Mouse (Mus musculus) splenic B cell, adult 2 months (primary cell): ENCODE data around the gene Apoa2.

ENCODE experiments used
- DNase-seq: peaks from one replicate; pipeline ENCODE4 v3.0.0-alpha.2; 2011; ENCODE audit warnings: low read depth, low spot score
- H3K27me3 ChIP-seq: 2 replicates; pipeline ENCODE4 v1.6.1; 2012; ENCODE audit warnings: mild to moderate bottlenecking, low read length, moderate library complexity, mixed read lengths; ENCODE audit not compliant: control insufficient read depth, poor library complexity, insufficient read depth, severe bottlenecking
- H3K36me3 ChIP-seq: 2 replicates; pipeline ENCODE4 v1.6.1; 2012; ENCODE audit warnings: mild to moderate bottlenecking, low read length, moderate library complexity, mixed read lengths; ENCODE audit not compliant: control insufficient read depth, poor library complexity, insufficient read depth, severe bottlenecking

Apoa2 gene

DNA sequence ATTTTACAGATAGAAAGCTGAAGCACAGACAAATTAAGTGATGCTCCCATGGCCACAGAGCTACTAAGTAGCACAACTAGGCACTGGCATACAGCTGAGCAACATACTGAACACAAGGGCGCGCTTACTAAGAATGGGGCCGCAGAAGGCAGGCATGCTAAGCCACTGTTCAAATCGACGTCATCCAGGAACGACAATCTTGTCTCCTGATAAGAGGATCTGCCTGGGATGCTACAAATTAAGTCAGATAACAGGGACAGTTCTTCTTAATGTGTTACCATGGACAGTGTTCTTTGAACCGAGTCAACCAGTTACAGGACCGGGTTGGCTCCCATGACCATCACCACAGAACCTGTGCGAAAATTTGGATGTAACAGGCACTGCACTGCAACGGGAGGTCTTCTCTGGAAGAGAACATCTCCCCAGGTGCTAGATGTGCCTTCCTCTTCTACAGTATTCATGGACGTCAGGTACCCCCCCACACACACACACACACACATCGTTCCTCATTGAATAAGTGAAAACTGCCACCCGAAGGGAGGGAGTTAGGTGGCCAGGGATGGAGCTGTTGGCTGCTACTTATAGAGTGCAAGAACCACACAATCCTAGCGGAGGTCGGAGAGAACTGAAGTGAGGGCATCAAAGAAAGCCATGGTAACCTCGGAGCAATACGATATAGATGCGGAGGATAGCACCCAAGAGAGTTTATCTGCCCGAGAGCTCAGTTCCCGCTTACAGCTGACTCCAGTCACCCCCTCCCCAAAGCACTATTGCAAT is 29.6 kb upstream of the Apoa2 start:
- DNase-seq: peak; percentile 19
- Histone ChIP-seq H3K27me3 (no peaks in the 10 kb centered on the region), H3K36me3 (no peaks in the 10 kb centered on the region)

DNA sequence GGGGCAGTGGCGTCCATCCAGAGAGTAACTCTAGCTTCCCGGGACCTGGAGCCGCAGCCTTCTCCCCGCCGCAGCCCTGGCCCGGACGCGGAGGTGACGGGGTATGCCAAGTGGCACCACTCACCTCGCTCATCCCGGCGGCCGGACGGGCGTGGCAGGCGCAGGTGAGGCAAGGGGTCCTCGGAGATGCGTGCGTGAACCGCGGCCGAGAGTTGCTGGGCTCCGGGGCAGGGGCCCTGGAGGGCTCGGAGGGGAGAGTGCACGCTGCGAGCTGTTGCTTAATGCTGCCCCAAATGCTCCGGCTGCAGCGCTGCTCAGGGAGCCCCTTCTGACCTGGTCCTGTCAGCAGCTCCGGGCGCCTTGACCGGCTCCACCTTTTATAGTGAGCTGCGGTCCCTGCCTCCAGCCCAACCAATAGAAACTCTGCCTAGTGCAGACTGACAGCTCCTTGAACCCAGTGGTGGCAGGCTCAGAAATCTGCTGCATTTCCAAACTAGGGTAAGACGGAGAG is 28.9 kb upstream of the Apoa2 start, which contains the start of gene Pcp4l1:
TSS of gene Pcp4l1 (minus strand) at position 382 of the 511 bp plus-strand sequence.
- peak; percentile 29 for DNase-seq
- Histone ChIP-seq H3K27me3 (no peaks in the 10 kb centered on the region), H3K36me3 (no peaks in the 10 kb centered on the region)

DNA sequence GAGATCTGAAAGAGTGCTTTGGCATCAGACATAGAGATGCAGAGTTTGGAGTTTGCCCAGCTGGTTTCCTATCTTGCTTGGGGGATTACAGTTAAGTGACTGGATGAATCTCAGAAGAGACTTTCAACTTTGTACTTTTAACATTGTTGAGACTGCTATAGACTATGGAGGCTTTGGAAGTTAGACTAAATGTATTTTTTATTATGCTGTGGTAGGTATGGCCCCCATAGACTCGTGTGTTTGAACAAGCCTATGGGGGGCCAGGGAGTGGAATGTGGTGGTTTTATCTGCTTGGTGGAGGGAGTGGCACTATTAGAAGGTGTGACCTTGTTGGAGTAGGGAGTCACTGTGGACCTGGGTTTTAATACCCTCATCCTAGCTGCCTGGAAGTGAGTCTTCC is 25.3 kb upstream of the Apoa2 start:
- H3K27me3 ChIP-seq: no peaks in the 10 kb centered on the region
- no peak for DNase-seq
- no peaks in the 10 kb centered on the region for H3K36me3 ChIP-seq

DNA sequence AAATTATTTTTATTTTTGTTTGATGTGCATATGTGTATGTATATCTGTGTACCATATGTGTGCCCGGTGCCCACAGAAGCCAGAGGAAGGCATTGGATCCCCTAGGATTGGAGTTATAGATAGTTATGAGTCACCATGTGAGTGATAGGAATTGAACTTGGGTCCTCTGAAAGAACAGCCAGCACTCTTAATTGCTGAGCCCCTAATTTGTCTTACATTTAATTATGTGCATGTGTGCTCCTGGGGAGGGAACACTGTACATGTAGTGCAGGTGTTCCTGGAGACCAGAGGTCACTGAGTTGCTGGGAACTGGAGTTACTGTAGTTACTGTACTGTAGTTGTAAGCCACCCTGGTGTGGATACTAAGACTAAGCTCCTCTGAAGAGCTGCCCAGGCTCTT is 24.1 kb upstream of the Apoa2 start:
- H3K27me3 ChIP-seq: no peaks in the 10 kb centered on the region
- H3K36me3 ChIP-seq: no peaks in the 10 kb centered on the region
- no peak for DNase-seq

DNA sequence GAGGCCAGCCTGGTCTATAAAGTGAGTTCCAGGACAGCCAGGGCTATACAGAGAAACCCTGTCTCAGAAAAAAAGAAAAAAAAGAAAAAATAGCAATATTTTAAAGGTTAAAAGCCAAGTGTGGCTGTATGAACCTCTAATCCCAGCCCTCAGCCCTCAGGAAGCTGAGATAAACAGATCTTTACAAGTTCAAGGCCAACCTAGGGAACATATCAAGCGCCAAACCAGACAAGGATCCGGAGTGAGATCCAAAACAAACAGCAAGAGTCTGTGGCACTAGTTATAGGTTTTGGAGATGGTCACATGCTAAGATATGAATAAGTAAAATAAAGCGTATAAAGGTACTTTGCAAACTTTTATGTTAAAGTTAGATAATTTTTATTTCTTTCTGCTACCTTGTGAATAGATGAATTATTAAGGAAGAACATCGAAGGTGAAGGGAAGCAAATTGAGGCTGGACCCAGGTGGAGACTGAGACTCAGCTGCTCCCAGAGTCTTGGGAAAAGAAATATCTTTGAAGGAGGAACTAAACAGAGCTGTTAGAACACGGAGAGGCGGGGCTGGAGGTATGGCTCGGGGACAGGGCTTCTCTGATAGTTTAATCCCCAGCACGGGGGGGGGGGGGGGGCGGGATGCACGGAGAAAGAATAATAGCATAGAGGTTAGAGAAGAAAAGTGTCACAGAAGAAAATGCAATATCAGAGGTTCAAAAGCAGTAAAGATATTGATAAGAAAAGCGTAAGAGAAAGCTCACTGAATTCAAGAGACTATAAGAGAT is 21.2 kb upstream of the Apoa2 start:
- H3K36me3 ChIP-seq: no peaks in the 10 kb centered on the region
- DNase-seq: no peak

DNA sequence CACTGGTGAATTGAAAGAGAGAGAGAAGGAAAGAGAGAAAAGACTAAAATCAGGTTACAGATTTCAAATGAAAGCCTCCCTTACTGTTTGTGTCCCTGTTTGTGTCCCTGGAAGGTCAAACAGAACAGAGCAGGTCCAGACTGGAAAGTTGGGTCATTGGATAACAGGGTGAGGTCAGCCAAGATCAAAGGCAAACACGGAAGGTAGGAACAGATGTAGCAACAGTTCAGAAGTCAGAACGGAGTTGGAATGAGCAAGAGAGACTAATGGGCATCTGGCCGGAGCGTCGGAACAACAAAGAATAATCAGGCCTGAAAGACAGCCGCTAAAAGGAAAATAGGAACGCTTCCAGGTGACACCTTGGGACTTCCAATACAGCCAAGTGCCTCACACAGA is 20.6 kb upstream of the Apoa2 start:
- Histone ChIP-seq H3K36me3 (no peaks in the 10 kb centered on the region), H3K27me3 (no peaks in the 10 kb centered on the region)
- no peak for DNase-seq

More for the DNA sequence above, 21.2 kb upstream of the Apoa2 start:
- no peaks in the 10 kb centered on the region for H3K27me3 ChIP-seq

DNA sequence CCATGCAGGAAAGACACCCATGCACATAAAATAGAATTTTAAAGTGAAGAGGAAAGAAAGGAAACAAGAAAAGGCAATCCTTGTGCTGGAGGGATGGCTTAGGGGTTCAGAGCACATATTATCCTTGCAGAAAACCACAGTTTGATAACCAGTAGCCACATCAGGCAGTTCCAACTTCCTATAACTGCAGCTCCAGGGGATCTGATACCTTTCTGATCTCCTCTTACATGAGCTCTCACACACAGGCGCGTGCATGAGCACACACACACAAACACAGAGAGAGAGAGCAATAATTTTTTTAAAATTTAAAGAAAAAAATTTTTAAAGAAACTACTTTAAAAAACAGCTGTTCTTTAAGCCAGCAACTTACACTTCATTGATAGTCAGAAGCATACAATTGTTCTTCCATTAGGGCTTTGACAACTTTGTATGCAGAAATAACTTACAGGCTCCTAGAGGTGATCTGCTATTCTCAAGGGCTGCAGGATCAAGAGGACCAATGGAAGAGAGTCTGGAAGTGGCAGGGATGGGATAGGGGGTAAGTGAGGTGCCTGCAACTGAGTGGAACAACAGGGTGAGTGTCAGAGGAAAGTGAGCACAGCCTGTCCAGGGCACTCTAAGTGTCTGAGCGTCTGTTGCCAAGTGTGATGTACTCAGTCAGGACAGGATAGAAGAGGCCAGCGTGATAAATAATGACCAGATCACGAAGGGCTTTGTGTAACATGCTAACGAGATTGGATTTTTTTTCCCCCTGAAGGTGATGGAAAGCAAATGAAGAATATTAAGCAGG is 19.0 kb upstream of the Apoa2 start:
- Histone ChIP-seq H3K36me3 (no peaks in the 10 kb centered on the region), H3K27me3 (no peaks in the 10 kb centered on the region)
- DNase-seq: no peak

DNA sequence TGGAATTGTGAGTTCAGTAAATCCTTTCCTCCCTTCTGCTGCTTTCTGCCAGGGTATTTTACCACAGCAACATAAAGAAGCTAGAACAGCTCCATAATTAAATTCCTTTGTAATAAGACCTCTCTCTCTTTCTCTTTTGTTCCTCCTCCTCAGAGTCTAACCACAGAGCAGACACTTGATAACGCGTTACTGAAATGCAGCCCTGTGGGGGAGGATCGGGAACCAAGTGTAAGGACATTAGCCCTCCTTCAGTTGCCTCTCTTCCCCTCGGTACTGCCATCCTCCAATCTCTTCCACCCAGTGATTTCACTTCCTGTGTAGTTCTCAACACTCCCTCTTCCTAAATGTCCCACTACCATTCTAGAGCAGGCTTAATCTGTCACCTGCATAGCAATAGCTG is 15.4 kb upstream of the Apoa2 start:
- no peak for DNase-seq
- H3K27me3 ChIP-seq: no peaks in the 10 kb centered on the region
- H3K36me3 ChIP-seq: no peaks in the 10 kb centered on the region

DNA sequence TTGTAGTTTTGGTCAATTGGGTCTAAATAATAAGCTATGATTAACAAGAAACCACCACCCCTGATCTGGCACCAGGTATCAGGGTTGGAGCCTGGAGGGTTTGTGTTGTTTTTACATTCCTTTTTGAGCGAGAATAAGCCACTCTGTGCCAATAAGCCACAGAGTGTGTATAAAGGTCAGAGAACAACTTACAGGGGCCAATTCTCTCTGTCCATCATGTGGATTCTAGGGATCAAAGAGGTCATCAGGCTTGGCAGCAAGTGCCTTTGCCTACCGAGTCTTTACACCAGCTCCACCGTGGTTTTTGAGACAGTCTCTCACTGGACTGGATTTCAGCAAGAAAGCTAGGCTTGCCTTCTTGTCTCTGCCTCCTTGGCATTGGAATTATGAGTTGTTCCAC is 12.0 kb upstream of the Apoa2 start:
- Histone ChIP-seq H3K27me3 (no peaks in the 10 kb centered on the region), H3K36me3 (no peaks in the 10 kb centered on the region)
- DNase-seq: no peak

DNA sequence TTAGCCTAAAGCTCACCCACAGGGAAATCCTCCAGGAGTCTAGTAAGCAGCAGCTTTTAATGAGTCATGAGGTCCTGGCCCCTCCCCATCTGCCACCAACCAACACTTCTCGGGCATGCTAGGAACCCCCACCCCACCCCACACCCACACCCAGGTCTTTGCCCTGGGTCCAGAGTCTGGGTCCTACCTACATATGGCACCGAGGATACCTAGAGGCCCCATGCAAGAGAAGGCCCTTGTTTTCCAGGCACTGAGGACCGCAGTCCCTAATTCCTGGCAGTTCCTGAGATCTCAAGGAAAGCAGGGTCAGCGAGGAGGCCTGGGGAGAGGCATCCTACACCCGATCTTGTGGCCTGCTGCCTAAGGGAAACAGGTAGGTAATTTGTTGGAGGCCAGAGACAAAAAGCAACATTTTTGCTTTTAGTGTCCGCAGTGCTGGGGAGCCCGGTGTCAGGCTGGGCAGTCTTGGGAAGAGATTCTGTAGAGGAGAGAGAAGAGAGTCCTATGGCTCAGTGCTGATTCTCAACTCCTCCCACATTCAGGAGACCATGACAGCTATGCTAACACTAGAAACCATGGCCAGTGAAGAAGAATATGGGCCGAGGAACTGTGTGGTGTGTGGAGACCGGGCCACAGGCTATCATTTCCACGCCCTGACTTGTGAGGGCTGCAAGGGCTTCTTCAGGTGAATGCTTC is 10.9 kb upstream of the Apoa2 start, which contains the start of gene Nr1i3:
TSS of gene Nr1i3 (plus strand) at position 170 of the 696 bp plus-strand sequence.
- DNase-seq: no peak
- no peaks in the 10 kb centered on the region for H3K27me3 ChIP-seq
- H3K36me3 ChIP-seq: no peaks in the 10 kb centered on the region

DNA sequence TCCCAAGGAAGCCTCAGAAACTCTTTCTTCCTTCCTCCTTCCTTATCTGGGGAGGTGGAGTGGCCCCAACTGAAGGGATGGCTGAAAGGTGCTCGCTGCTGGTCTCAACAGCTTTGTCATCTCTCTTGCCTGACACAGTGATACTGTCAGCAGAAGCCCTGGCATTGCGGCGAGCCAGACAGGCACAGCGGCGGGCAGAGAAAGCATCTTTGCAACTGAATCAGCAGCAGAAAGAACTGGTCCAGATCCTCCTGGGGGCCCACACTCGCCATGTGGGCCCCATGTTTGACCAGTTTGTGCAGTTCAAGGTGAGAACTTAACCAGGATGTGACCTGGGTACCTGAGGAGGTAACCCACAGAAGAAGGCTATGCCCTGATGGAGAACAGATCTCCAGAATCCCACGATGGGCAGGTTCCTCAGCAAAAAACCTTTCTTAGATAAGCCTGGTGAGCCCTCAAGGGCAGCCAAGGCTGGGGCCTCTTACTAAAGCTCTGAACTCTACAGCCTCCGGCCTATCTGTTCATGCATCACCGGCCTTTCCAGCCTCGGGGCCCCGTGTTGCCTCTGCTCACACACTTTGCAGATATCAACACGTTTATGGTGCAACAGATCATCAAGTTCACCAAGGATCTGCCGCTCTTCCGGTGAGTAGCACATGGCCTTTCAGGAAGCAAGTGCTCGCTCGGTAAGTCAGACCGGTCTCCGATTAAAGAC is 8.5 kb upstream of the Apoa2 start:
- H3K27me3 ChIP-seq: no peaks in the 10 kb centered on the region
- peaks cover 1% of the 10 kb centered on the region for H3K36me3 ChIP-seq
- DNase-seq: no peak

DNA sequence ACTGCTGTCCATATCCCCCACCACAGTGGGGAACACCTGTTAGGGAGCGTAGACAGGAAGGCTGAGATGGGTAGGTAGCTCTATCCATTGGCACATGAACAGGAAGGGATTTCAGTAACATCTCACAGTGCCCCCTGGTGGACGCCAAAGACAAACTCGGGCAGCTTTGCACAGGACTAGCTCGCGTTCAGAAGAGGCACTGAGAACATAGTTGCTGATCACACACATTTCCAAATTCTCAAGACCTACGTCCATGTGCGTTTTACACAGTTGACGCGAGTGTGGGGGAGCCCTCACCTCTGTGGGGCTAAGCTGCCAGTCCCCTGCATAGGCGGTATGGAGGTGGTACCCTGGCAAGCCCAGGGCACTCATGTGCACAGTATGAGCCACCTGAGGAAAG is 4.0 kb upstream of the Apoa2 start:
- peak; percentile 86 for DNase-seq
- Histone ChIP-seq H3K27me3 (no peaks in the 10 kb centered on the region), H3K36me3 (peaks cover 1% of the 10 kb centered on the region)

DNA sequence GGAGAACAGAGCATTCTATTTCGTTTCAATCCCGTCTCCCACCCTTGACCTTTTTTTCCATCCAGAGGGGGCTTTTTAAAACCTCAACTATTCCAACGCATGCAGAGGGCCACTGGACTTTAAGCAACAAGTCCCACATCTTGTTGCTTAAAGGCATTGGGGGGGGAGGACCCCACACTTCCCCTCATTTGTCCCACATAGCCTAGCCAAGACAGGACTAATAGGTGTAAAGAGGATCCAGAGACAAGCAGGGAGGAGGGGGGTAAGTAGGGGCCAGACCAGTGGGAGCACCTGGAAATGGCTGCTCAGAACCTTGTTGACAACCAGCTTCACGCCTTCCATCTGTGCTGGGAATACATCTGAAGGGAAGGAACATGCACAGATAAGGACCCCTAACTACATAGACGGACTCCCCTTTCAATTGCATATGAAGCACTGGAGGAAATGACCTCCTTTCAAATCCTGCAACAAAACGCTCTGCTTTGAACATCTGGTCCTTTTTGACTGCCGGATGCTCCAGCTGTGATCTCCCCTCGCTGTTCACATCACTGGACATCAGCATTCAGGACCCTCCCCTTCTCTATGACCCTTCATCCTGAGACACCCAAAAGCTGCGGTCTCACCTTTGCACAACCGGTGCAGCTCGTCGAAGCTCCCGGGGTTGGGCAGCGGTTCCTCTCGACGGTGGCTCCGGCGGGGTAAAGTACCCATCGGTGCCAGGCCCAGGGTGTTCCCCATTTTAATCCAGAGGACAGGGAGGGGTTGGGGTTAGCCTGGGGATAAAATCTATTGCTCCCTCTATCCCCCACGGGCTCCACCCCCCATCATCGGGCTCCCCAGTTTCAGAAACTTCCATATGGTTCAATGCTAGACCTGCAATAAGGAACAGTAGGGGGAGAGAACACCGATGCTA is 3.3 kb upstream of the Apoa2 start:
- Histone ChIP-seq H3K36me3 (peaks cover 1% of the 10 kb centered on the region), H3K27me3 (no peaks in the 10 kb centered on the region)
- no peak for DNase-seq
